Mouse (Mus musculus) liver, embryonic 12.5 days (tissue): Measurements from ENCODE around the gene Dpf1. TPM values are rescaled to one million over a fixed set of nuclear protein-coding genes. Genes with fewer than 3 reads are reported as not detected.
A peak's percentile ranks its signal among the peaks of the same experiment; 100 is the strongest.

Experiments used
- ATAC-seq: fragments of 200-750 bp; cut with Nextera tagmentation; 2 replicates; pipeline ENCODE4 v1.8.0; 2017; ENCODE audit warnings: moderate number of reproducible peaks, mild to moderate bottlenecking, moderate library complexity
- H3K27ac ChIP-seq: fragments of 300-500 bp; sonication (generic); 2 replicates; pipeline ENCODE4 v1.5.1; 2016; ENCODE audit warnings: mild to moderate bottlenecking
- H3K27me3 ChIP-seq: fragments of 300-500 bp; sonication (generic); replicated peaks from 2 replicates; pipeline ENCODE4 v1.6.1; 2016; ENCODE audit warnings: mild to moderate bottlenecking, moderate library complexity
- H3K36me3 ChIP-seq: fragments of 300-500 bp; sonication (generic); 2 replicates; pipeline ENCODE4 v1.6.1; 2016; ENCODE audit warnings: mild to moderate bottlenecking, moderate library complexity
- H3K4me1 ChIP-seq: fragments of 300-500 bp; sonication (generic); 2 replicates; pipeline ENCODE4 v1.6.1; 2016
- H3K4me2 ChIP-seq: fragments of 300-500 bp; sonication (generic); 2 replicates; pipeline ENCODE4 v1.6.1; 2016; ENCODE audit warnings: mild to moderate bottlenecking, moderate library complexity
- H3K4me3 ChIP-seq: fragments of 300-500 bp; sonication (generic); 2 replicates; pipeline ENCODE4 v1.5.1; 2016; ENCODE audit warnings: mild to moderate bottlenecking, moderate library complexity
- H3K9ac ChIP-seq: fragments of 300-500 bp; sonication (generic); 2 replicates; pipeline ENCODE4 v1.6.1; 2016; ENCODE audit warnings: mild to moderate bottlenecking, moderate library complexity
- H3K9me3 ChIP-seq: fragments of 300-500 bp; sonication (generic); replicated peaks from 2 replicates; pipeline ENCODE4 v1.6.1; 2016; ENCODE audit warnings: mild to moderate bottlenecking, moderate library complexity
- WGBS: fragments of 180-500 bp; shearing (Covaris S2); methylation state at CpG from one replicate; pipeline ENCODE4 v1.1.7; 2016; ENCODE audit not compliant: insufficient replicate concordance; 5-methylcytosine and 5-hydroxymethylcytosine counted together
- polyA plus RNA-seq: library from polyadenylated mRNA; unstranded; fragments of >200 nt; fragmentation: Nextera tagmentation; extraction: Ambion mirVana; gene quantifications from 2 replicates; pipeline ENCODE4 v1.2.1, GENCODE M21; 2016

The Dpf1 gene
- polyA plus RNA-seq, 1 experiment from 2014 or later = 2.6 TPM

- Histone ChIP-seq H3K36me3 (no peaks in the 10 kb centered on the region), H3K4me3 (no peak overlapping the region), H3K27ac (no peak overlapping the region), H3K27me3 (peaks cover 25% of the 10 kb centered on the region), H3K9ac (no peak overlapping the region), H3K4me1 (peaks cover 17% of the 10 kb centered on the region), H3K9me3 (no peaks in the 10 kb centered on the region), H3K4me2 (no peak overlapping the region)
- no peak for ATAC-seq
- whole genome bisulfite sequencing = 75% methylated on average over 4 of the region's 4 CpGs
These were observed 26.2 kb upstream of the Dpf1 start for GRCm38 (mm10) chr7:29277510-29277909.

- Histone ChIP-seq H3K4me2 (no peak overlapping the region), H3K27ac (no peak overlapping the region), H3K4me3 (no peak overlapping the region), H3K27me3 (peaks cover 38% of the 10 kb centered on the region), H3K36me3 (no peaks in the 10 kb centered on the region), H3K4me1 (peaks cover 17% of the 10 kb centered on the region), H3K9me3 (no peaks in the 10 kb centered on the region), H3K9ac (no peak overlapping the region)
- ATAC-seq = no peak
These were observed 24.5 kb upstream of the Dpf1 start for GRCm38 (mm10) chr7:29279261-29279660.

GRCm38 (mm10) chr7:29279924-29280323, 23.8 kb upstream of the Dpf1 start:
- Histone ChIP-seq H3K4me1 (peaks cover 24% of the 10 kb centered on the region), H3K9me3 (no peaks in the 10 kb centered on the region), H3K36me3 (no peaks in the 10 kb centered on the region), H3K9ac (no peak overlapping the region), H3K27me3 (peaks cover 45% of the 10 kb centered on the region), H3K4me3 (no peak overlapping the region), H3K4me2 (no peak overlapping the region), H3K27ac (no peak overlapping the region)
- WGBS = 69% methylated on average over 8 of the region's 8 CpGs
- ATAC-seq = no peak

GRCm38 (mm10) chr7:29280801-29281200, 22.9 kb upstream of the Dpf1 start:
- H3K27ac ChIP-seq = no peak overlapping the region
- peak overlapping the region; percentile 96 for H3K4me2 ChIP-seq
- peaks cover 47% of the 10 kb centered on the region for H3K27me3 ChIP-seq
- peak overlapping the region; percentile 63 for H3K4me3 ChIP-seq
- peaks cover 24% of the 10 kb centered on the region for H3K4me1 ChIP-seq
- no peaks in the 10 kb centered on the region for H3K36me3 ChIP-seq
- no peak for ATAC-seq
- no peaks in the 10 kb centered on the region for H3K9me3 ChIP-seq
- no peak overlapping the region; the same call in 1 of the 2 replicates for H3K9ac ChIP-seq
- 17% methylated on average over 13 of the region's 13 CpGs for WGBS

- H3K9me3 ChIP-seq = no peaks in the 10 kb centered on the region
- H3K4me2 ChIP-seq = peak within 1 kb of the TSS; percentile 96
- H3K27me3 ChIP-seq = peaks cover 52% of the 10 kb centered on the region
- H3K9ac ChIP-seq = peak within 1 kb of the TSS; percentile 65
- 1% methylated on average over 80 of the region's 80 CpGs for WGBS
- ATAC-seq = peak; percentile 61
- H3K36me3 ChIP-seq = no peaks in the 10 kb centered on the region
- peak within 1 kb of the TSS; percentile 63 for H3K4me3 ChIP-seq
- H3K27ac ChIP-seq = no peak within 1 kb of the TSS
- H3K4me1 ChIP-seq = peaks cover 24% of the 10 kb centered on the region
These were observed 22.3 kb upstream of the Dpf1 start, which contains the start of gene Spint2 for GRCm38 (mm10) chr7:29281201-29282073. Gene Spint2, minus strand, starts transcription at chr7:29281912.

- H3K9ac ChIP-seq = peak overlapping the region; percentile 65
- ATAC-seq = peak; percentile 6; the same call in 1 of the 2 replicates
- H3K27ac ChIP-seq = no peak overlapping the region
- peak overlapping the region; percentile 63 for H3K4me3 ChIP-seq
- peaks cover 24% of the 10 kb centered on the region for H3K4me1 ChIP-seq
- H3K36me3 ChIP-seq = no peaks in the 10 kb centered on the region
- 14% methylated on average over 21 of the region's 21 CpGs for WGBS
- H3K9me3 ChIP-seq = no peaks in the 10 kb centered on the region
- peak overlapping the region; percentile 96 for H3K4me2 ChIP-seq
- H3K27me3 ChIP-seq = peaks cover 56% of the 10 kb centered on the region
These were observed 21.6 kb upstream of the Dpf1 start for GRCm38 (mm10) chr7:29282074-29282554.

GRCm38 (mm10) chr7:29283876-29284275, 19.9 kb upstream of the Dpf1 start:
- Histone ChIP-seq H3K9me3 (no peaks in the 10 kb centered on the region), H3K9ac (no peak overlapping the region), H3K36me3 (no peaks in the 10 kb centered on the region), H3K27me3 (peaks cover 72% of the 10 kb centered on the region), H3K4me1 (peaks cover 28% of the 10 kb centered on the region), H3K27ac (no peak overlapping the region), H3K4me2 (no peak overlapping the region), H3K4me3 (no peak overlapping the region)
- WGBS = 67% methylated on average over 4 of the region's 4 CpGs
- no peak for ATAC-seq

GRCm38 (mm10) chr7:29284523-29284922, 19.2 kb upstream of the Dpf1 start:
- H3K27me3 ChIP-seq = peaks cover 77% of the 10 kb centered on the region
- no peak for ATAC-seq

GRCm38 (mm10) chr7:29287481-29287880, 16.3 kb upstream of the Dpf1 start:
- 74% methylated on average over 7 of the region's 7 CpGs for WGBS
- no peak overlapping the region for H3K4me3 ChIP-seq
- ATAC-seq = no peak

More at GRCm38 (mm10) chr7:29284523-29284922, 19.2 kb upstream of the Dpf1 start:
- H3K4me1 ChIP-seq = peaks cover 35% of the 10 kb centered on the region
- no peak overlapping the region for H3K9ac ChIP-seq
- H3K9me3 ChIP-seq = no peaks in the 10 kb centered on the region
- 62% methylated on average over 6 of the region's 6 CpGs for WGBS
- no peaks in the 10 kb centered on the region for H3K36me3 ChIP-seq
- H3K4me3 ChIP-seq = no peak overlapping the region
- no peak overlapping the region for H3K27ac ChIP-seq
- no peak overlapping the region for H3K4me2 ChIP-seq

GRCm38 (mm10) chr7:29288079-29288478, 15.7 kb upstream of the Dpf1 start:
- no peaks in the 10 kb centered on the region for H3K9me3 ChIP-seq
- no peaks in the 10 kb centered on the region for H3K36me3 ChIP-seq
- WGBS = 82% methylated on average over 2 of the region's 2 CpGs
- no peak overlapping the region for H3K4me3 ChIP-seq
- ATAC-seq = no peak
- H3K4me1 ChIP-seq = peaks cover 45% of the 10 kb centered on the region
- H3K4me2 ChIP-seq = no peak overlapping the region
- no peak overlapping the region for H3K27ac ChIP-seq
- no peak overlapping the region for H3K9ac ChIP-seq
- peaks cover 63% of the 10 kb centered on the region for H3K27me3 ChIP-seq

More at GRCm38 (mm10) chr7:29287481-29287880, 16.3 kb upstream of the Dpf1 start:
- no peak overlapping the region for H3K27ac ChIP-seq
- peaks cover 39% of the 10 kb centered on the region for H3K4me1 ChIP-seq
- H3K27me3 ChIP-seq = peaks cover 68% of the 10 kb centered on the region
- H3K36me3 ChIP-seq = no peaks in the 10 kb centered on the region
- H3K4me2 ChIP-seq = no peak overlapping the region
- no peaks in the 10 kb centered on the region for H3K9me3 ChIP-seq
- no peak overlapping the region for H3K9ac ChIP-seq

GRCm38 (mm10) chr7:29288942-29289638, 14.7 kb upstream of the Dpf1 start, which contains the start of gene Ppp1r14a:
Gene Ppp1r14a, plus strand, starts transcription at chr7:29289308.
- H3K4me2 ChIP-seq = peak within 1 kb of the TSS; percentile 85
- H3K36me3 ChIP-seq = no peaks in the 10 kb centered on the region
- H3K9me3 ChIP-seq = no peaks in the 10 kb centered on the region
- H3K27ac ChIP-seq = no peak within 1 kb of the TSS
- WGBS = 2% methylated on average over 59 of the region's 59 CpGs
- H3K4me3 ChIP-seq = peak within 1 kb of the TSS; percentile 59
- H3K4me1 ChIP-seq = peaks cover 50% of the 10 kb centered on the region
- peaks cover 59% of the 10 kb centered on the region for H3K27me3 ChIP-seq
- peak within 1 kb of the TSS; percentile 51 for H3K9ac ChIP-seq
- ATAC-seq = peak; percentile 46; the same call in 1 of the 2 replicates

GRCm38 (mm10) chr7:29289856-29290255, 13.9 kb upstream of the Dpf1 start:
- Histone ChIP-seq H3K9me3 (no peaks in the 10 kb centered on the region), H3K9ac (no peak overlapping the region), H3K36me3 (no peaks in the 10 kb centered on the region), H3K4me1 (peaks cover 44% of the 10 kb centered on the region), H3K27ac (no peak overlapping the region), H3K27me3 (peaks cover 58% of the 10 kb centered on the region), H3K4me2 (peak overlapping the region; percentile 85), H3K4me3 (peak overlapping the region; percentile 59)
- 81% methylated on average over 6 of the region's 6 CpGs for WGBS
- ATAC-seq = no peak
